Mouse (Mus musculus) G1E (cell line): ENCODE measurements around the gene Adam19.

Experiments
- CTCF ChIP-seq: IDR thresholded peaks from 2 replicates; pipeline ENCODE4 v1.5.1; 2012; ENCODE audit warnings: low read depth, low read length, inconsistent platforms, mixed read lengths
- GATA1 ChIP-seq: IDR thresholded peaks from 2 replicates; pipeline ENCODE4 v1.6.1; 2012; ENCODE audit warnings: borderline replicate concordance, low read length, inconsistent platforms, mixed read lengths
- GATA2 ChIP-seq: IDR thresholded peaks from 2 replicates; pipeline ENCODE4 v1.6.1; 2012; ENCODE audit warnings: low read depth, low read length, inconsistent platforms, borderline replicate concordance
- POLR2AphosphoS5 ChIP-seq: IDR thresholded peaks from 2 replicates; pipeline ENCODE4 v1.6.1; 2012; ENCODE audit warnings: low read depth, low read length, inconsistent platforms; ENCODE audit not compliant: insufficient replicate concordance
- TAL1 ChIP-seq: conservative IDR thresholded peaks from 2 replicates; pipeline ENCODE4 v1.6.1; 2012; ENCODE audit warnings: low read depth, low read length, inconsistent platforms, mixed read lengths

DNA sequence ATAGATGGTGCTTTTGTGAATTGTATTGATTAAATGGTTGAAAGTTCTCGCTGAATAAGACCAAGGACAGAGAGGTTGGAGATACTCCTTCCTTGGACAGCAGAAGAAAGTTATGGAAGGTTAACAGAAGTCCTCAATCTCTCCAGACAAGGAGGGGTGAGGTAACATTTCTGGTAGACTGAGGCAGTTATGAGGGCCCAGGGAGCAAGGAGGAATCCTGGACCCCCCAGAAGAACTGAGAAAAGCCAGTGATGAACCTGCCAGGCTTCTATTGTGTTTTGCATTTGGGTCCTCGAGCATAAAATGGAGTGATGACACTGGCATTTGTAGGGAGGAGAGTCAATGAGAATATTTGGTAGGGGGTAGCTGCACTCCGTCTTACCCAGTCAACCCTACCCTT, 129.2 kb downstream of the Adam19 start:
- TF ChIP-seq CTCF (no peak), TAL1 (no peak), GATA2 (no peak), GATA1 (no peak), POLR2AphosphoS5 (no peak)
